Mouse (Mus musculus) megakaryocyte, embryonic 14.5 days (primary cell): ENCODE data around the gene Klhdc8a.
"Not testable (repeated sequence)": the region's sequence is repeated elsewhere in the genome, so short reads cannot be mapped to it uniquely, and the experiment has no call there.

Source experiments
- FLI1 ChIP-seq: IDR thresholded peaks from 2 replicates; pipeline ENCODE4 v1.6.1; 2012; ENCODE audit warnings: low read length, inconsistent platforms, mixed read lengths
- GATA1 ChIP-seq: IDR thresholded peaks from 3 replicates; pipeline ENCODE4 v1.6.1; 2012; ENCODE audit warnings: mixed read lengths, low read length, inconsistent platforms, borderline replicate concordance

- not testable (repeated sequence) for TF ChIP-seq GATA1, FLI1
These were observed 51.2 kb downstream of the Klhdc8a start for GRCm38 (mm10) chr1:132349601-132350000.
